Mouse (Mus musculus): Measurements from ENCODE around the gene Dll4. TPM values are rescaled to one million over a fixed set of nuclear protein-coding genes. Genes with fewer than 3 reads are reported as not detected.

The Dll4 gene
- polyA plus RNA-seq (2016; fragmentation: Nextera tagmentation; extraction: Ambion mirVana): 3.5 and 3.8 TPM in 2 replicates

DNA sequence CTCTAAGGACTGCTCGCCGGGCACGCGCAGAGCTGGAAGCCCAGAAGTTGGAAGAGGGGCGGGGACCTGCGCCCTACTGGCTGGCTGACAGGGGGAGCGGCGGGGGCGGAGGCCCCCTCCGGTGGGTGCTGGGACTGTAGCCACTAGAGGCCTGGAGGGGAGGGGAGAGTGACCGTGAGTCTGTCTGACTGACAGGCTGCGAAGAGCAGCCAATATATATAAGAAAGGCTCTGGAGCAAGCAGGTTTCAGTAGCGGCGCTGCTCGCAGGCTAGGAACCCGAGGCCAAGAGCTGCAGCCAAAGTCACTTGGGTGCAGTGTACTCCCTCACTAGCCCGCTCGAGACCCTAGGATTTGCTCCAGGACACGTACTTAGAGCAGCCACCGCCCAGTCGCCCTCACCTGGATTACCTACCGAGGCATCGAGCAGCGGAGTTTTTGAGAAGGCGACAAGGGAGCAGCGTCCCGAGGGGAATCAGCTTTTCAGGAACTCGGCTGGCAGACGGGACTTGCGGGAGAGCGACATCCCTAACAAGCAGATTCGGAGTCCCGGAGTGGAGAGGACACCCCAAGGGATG, at the start of gene Dll4:
Dll4 (plus strand) TSS at position 217 of the 576 bp plus-strand sequence.
- Histone ChIP-seq H3K27ac (0 out of 2 replicates have a peak within 1 kb of the TSS, but pooled peaks have one; percentile 1), H3K27me3 (peaks cover 100% of the 10 kb centered on the region), H3K9ac (peak within 1 kb of the TSS; percentile 18), H3K36me3 (replicated peaks) (no peaks in the 10 kb centered on the region), H3K4me3 (replicated peaks) (peak within 1 kb of the TSS; percentile 45), H3K4me1 (peaks cover 79% of the 10 kb centered on the region), H3K9me3 (no peaks in the 10 kb centered on the region), H3K4me2 (peak within 1 kb of the TSS; percentile 72)
- ATAC-seq (ENCODE audit: low FRiP score): 0 out of 2 replicates have a peak, but pooled peaks have one; percentile 15
- WGBS: under 1% methylated on average over 33 of the region's 33 CpGs

DNA sequence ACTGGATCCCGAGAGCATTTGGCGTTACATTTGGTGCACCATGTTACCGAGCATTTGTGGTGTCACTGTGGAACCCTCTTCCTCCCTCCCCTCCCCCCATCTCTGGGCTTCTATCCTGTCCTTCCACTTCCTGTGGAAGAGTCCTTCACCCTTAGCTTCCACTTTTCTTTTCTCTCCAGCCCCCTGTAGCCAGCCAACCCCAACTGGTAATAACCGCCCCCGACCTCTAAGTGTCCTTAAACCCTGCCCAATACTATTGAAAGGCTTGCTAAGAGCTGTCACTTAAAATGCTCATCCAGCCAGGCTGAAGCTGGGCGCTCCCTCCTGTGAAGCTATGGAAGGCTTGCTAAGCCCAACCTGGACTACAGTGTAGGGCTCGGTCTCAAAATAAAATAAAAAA, 48.7 kb upstream of the Dll4 start:
- Histone ChIP-seq H3K9me3 (no peaks in the 10 kb centered on the region), H3K9ac (no peak overlapping the region), H3K27me3 (peaks cover under 1% of the 10 kb centered on the region; the same call in 1 of the 2 replicates), H3K4me3 (replicated peaks) (no peak overlapping the region), H3K4me1 (no peaks in the 10 kb centered on the region), H3K4me2 (no peak overlapping the region), H3K27ac (no peak overlapping the region), H3K36me3 (replicated peaks) (no peaks in the 10 kb centered on the region)
- 82% methylated on average over 7 of the region's 7 CpGs for WGBS
- no peak for ATAC-seq (ENCODE audit: low FRiP score)

DNA sequence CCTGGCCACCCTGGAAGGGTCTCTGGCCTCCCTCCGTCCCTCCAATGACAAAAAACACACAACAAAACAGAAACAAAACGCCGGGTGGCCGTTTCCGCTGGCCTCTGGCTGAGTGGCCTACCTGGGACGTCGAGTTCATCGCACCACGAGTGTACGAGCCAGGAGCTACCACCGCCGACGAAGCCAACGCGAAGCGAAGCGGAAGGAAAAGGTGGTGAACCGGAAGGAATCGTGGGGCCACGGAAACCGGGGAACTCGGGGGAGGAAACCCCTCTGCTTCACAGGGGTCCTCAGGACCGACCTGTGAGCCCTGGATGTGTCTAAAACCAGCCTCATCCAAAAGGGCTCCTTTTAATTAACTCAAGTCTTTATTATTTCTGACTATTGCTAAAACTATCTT, 47.8 kb upstream of the Dll4 start:
- Histone ChIP-seq H3K4me1 (no peaks in the 10 kb centered on the region), H3K9ac (no peak overlapping the region), H3K4me2 (no peak overlapping the region), H3K9me3 (no peaks in the 10 kb centered on the region), H3K4me3 (replicated peaks) (no peak overlapping the region), H3K27ac (no peak overlapping the region), H3K27me3 (no peaks in the 10 kb centered on the region; the same call in 1 of the 2 replicates), H3K36me3 (replicated peaks) (no peaks in the 10 kb centered on the region)
- no peak for ATAC-seq (ENCODE audit: low FRiP score)
- 88% methylated on average over 23 of the region's 23 CpGs for WGBS

DNA sequence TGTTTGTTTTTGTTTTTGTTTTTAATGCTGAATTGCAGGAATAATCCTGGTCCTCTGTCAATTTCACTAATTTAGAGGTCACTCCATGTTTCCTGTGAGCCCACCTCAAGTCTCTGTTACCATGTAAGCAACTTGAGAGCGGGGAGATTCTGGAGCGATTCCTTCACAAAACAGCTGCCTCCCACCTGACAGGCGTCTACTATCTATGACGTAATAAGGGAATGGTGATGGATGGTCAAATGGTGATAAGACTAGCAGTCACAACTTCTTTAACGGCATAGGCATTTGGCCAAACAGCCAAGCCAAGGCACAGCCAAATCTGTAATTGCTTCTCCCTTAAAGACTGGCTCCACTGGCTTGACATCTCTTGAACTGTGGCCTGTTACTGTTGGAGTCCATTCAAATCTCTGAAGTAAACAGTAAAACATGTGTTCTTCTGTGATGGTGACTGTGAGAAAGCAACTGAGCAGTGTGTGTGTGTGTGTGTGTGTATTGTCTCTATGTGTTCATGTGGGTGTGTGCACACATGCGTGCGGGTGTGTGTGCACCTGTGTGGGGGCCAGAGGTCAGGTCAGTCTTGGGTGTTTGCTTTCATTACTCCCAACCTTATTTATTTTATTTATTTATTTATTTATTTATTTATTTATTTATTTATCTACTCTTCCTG, 43.6 kb upstream of the Dll4 start:
- H3K9me3 ChIP-seq: no peaks in the 10 kb centered on the region
- no peak for ATAC-seq (ENCODE audit: low FRiP score)
- no peak overlapping the region for H3K4me3 ChIP-seq (replicated peaks)
- no peak overlapping the region for H3K9ac ChIP-seq
- H3K27me3 ChIP-seq: no peaks in the 10 kb centered on the region; the same call in 1 of the 2 replicates
- no peaks in the 10 kb centered on the region for H3K4me1 ChIP-seq
- no peaks in the 10 kb centered on the region for H3K36me3 ChIP-seq (replicated peaks)
- H3K4me2 ChIP-seq: no peak overlapping the region
- 91% methylated on average over 7 of the region's 7 CpGs for WGBS
- H3K27ac ChIP-seq: no peak overlapping the region

DNA sequence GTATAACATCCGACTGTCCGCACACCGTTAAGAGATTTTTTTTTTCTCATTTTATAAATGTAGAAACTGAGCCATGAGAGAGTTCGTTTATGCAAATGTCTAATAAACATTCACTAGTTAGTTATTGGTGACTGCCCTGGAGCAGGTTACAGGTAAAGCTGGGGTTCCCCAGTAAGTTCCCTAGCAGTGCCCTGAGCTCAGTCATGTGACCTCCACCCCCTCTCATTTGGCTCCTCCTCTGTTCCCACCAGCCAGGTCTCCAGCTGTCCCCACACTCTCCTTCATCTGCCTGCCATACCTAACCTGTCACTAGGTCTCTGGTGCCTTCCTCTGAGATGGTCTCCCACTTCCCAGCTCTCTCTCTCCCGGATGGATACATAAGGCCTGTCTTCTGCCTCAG, 38.2 kb upstream of the Dll4 start:
- peaks cover 20% of the 10 kb centered on the region for H3K4me1 ChIP-seq
- H3K9me3 ChIP-seq: no peaks in the 10 kb centered on the region
- no peak for ATAC-seq (ENCODE audit: low FRiP score)
- H3K36me3 ChIP-seq (replicated peaks): peaks cover 13% of the 10 kb centered on the region
- 88% methylated on average over 5 of the region's 5 CpGs for WGBS
- no peak overlapping the region; the same call in 1 of the 2 replicates for H3K4me2 ChIP-seq
- H3K27me3 ChIP-seq: peaks cover 5% of the 10 kb centered on the region; the same call in 1 of the 2 replicates
- no peak overlapping the region for H3K9ac ChIP-seq
- H3K4me3 ChIP-seq (replicated peaks): no peak overlapping the region
- H3K27ac ChIP-seq: no peak overlapping the region

DNA sequence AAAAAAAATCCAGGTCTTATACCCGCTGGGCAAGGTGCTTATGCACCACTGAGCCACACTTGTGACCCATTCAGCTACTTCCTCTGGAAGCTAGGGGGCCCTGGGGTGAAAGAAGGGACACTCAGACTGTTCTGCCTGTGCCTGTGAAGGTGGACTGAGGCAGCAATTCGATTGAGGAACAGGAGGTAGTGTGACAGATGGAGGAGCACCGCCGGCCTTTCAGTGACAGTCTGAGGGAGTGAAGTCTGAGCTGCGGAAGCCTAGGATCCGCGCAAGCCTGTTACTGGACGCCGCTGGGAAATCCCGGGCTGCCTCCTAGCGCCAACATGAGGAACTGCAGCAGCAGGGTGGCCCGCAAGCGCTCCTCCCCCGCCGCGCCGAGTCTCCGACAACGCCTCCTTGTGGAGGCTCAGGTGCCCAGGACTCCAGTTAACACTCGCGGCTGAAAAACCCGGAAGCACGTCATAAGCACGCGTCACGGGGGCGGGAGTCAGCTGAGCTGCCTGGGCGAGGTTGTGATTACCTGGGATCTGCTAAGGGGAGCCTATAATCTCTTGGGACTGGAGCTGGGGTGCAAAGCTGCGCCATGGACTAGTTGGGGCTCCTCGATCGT, 37.2 kb upstream of the Dll4 start, which contains the start of gene Vps18:
Vps18 (plus strand) TSS at position 471 of the 613 bp plus-strand sequence.
- peak; percentile 95 for ATAC-seq (ENCODE audit: low FRiP score)
- Histone ChIP-seq H3K27me3 (peaks cover 5% of the 10 kb centered on the region; the same call in 1 of the 2 replicates), H3K27ac (peak within 1 kb of the TSS; percentile 50; the same call in 1 of the 2 replicates), H3K9ac (peak within 1 kb of the TSS; percentile 79), H3K4me1 (peaks cover 20% of the 10 kb centered on the region), H3K4me3 (replicated peaks) (peak within 1 kb of the TSS; percentile 68), H3K9me3 (no peaks in the 10 kb centered on the region), H3K36me3 (replicated peaks) (peaks cover 23% of the 10 kb centered on the region), H3K4me2 (peak within 1 kb of the TSS; percentile 93)
- 1% methylated on average over 31 of the region's 31 CpGs for WGBS

DNA sequence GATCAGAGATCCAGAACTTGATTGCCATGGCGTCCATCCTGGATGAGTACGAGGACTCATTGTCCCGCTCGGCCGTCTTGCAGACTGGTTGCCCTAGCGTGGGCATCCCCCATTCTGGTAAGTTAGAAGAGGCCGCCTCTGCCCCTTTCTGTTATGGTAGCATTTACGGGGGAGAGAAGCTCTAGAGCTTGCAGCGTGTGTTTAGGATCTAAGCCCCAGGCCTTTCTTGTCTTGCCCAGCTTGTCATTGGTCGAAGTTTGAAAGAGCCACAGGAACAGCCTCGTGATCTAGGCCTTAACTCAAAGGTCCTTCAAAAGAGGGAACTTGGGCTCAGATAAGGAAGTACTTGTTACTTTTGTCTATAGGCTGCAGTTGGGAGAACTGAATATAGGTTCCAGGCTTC, 36.6 kb upstream of the Dll4 start:
- Histone ChIP-seq H3K36me3 (replicated peaks) (peaks cover 29% of the 10 kb centered on the region), H3K4me2 (peak overlapping the region; percentile 93), H3K9ac (peak overlapping the region; percentile 79), H3K9me3 (no peaks in the 10 kb centered on the region), H3K4me3 (replicated peaks) (peak overlapping the region; percentile 68), H3K27me3 (peaks cover 5% of the 10 kb centered on the region; the same call in 1 of the 2 replicates), H3K4me1 (peaks cover 20% of the 10 kb centered on the region), H3K27ac (peak overlapping the region; percentile 25; the same call in 1 of the 2 replicates)
- ATAC-seq (ENCODE audit: low FRiP score): peak; percentile 19; the same call in 1 of the 2 replicates
- WGBS: 4% methylated on average over 11 of the region's 11 CpGs

DNA sequence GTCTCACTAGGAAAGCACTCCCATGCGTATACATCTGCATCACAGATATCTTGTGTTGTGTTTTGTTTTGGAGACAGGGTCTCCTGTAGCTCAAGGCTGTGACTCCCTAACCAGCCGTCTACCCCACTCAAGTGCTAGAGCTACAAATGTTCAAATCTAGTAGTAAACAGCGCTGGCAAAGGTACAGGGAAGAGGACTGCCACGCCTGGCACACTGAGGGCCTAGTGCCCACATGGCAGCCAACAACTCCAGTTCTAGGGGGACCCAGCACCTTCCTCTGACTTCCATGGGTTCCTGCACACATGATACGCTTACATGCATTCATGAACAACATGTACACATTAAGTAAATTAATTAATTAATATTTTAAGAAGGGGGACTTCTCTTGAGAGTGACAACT, 33.3 kb upstream of the Dll4 start:
- Histone ChIP-seq H3K9me3 (no peaks in the 10 kb centered on the region), H3K4me3 (replicated peaks) (no peak overlapping the region), H3K4me2 (no peak overlapping the region), H3K36me3 (replicated peaks) (peaks cover 54% of the 10 kb centered on the region), H3K27me3 (peaks cover 5% of the 10 kb centered on the region; the same call in 1 of the 2 replicates), H3K9ac (no peak overlapping the region), H3K27ac (no peak overlapping the region), H3K4me1 (peaks cover 20% of the 10 kb centered on the region)
- WGBS: 91% methylated on average over 5 of the region's 5 CpGs
- ATAC-seq (ENCODE audit: low FRiP score): no peak

DNA sequence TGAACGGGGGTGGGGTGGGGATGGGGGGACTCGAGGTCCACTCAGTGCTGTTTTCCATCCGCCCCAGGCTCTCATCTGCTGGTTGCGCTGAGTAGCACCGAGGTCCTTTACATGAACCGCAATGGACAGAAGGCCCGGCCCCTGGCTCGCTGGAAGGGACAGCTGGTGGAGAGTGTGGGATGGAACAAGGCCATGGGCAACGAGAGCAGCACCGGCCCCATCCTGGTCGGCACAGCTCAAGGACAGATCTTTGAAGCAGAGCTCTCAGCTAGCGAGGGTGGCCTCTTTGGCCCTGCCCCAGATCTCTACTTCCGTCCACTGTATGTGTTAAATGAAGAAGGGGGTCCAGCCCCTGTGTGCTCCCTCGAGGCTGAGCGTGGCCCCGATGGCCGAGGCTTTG, 32.7 kb upstream of the Dll4 start:
- Histone ChIP-seq H3K36me3 (replicated peaks) (peaks cover 60% of the 10 kb centered on the region), H3K4me3 (replicated peaks) (no peak overlapping the region), H3K9ac (no peak overlapping the region), H3K4me1 (peaks cover 19% of the 10 kb centered on the region), H3K9me3 (no peaks in the 10 kb centered on the region), H3K27me3 (no peaks in the 10 kb centered on the region), H3K4me2 (no peak overlapping the region), H3K27ac (no peak overlapping the region)
- ATAC-seq (ENCODE audit: low FRiP score): no peak
- WGBS: 96% methylated on average over 17 of the region's 17 CpGs

DNA sequence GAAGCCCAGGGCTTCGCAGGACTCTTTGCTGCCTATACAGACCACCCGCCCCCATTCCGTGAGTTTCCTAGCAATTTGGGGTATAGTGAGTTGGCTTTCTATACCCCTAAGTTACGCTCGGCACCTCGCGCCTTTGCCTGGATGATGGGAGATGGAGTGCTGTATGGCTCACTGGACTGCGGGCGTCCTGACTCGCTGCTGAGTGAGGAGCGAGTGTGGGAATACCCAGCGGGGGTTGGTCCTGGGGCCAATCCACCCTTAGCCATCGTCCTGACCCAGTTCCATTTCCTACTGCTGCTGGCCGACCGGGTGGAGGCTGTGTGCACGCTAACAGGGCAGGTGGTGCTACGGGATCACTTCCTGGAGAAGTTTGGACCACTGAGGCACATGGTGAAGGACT, 32.3 kb upstream of the Dll4 start:
- H3K27me3 ChIP-seq: no peaks in the 10 kb centered on the region
- peaks cover 15% of the 10 kb centered on the region for H3K4me1 ChIP-seq
- no peaks in the 10 kb centered on the region for H3K9me3 ChIP-seq
- no peak for ATAC-seq (ENCODE audit: low FRiP score)
- H3K9ac ChIP-seq: no peak overlapping the region
- H3K27ac ChIP-seq: no peak overlapping the region
- H3K4me2 ChIP-seq: no peak overlapping the region
- 93% methylated on average over 17 of the region's 17 CpGs for WGBS
- peaks cover 63% of the 10 kb centered on the region for H3K36me3 ChIP-seq (replicated peaks)
- no peak overlapping the region for H3K4me3 ChIP-seq (replicated peaks)

DNA sequence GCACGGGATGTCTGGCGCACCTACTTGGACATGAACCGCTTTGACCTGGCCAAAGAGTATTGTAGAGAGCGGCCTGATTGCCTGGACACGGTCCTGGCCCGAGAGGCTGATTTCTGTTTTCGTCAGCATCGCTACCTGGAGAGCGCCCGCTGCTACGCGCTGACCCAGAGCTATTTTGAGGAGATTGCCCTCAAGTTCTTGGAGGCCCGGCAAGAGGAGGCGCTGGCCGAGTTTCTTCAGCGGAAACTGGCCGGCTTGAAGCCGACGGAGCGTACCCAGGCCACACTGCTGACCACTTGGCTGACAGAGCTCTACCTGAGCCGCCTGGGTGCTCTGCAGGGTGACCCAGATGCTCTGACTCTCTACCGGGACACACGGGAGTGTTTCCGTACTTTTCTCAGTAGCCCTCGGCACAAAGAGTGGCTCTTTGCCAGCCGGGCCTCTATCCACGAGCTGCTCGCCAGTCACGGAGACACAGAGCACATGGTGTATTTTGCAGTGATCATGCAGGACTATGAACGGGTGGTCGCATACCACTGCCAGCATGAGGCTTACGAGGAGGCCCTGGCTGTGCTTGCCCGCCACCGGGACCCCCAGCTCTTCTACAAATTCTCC, 31.7 kb upstream of the Dll4 start:
- Histone ChIP-seq H3K4me1 (peaks cover 14% of the 10 kb centered on the region), H3K27me3 (no peaks in the 10 kb centered on the region), H3K9ac (no peak overlapping the region), H3K9me3 (no peaks in the 10 kb centered on the region), H3K4me3 (replicated peaks) (no peak overlapping the region), H3K36me3 (replicated peaks) (peaks cover 69% of the 10 kb centered on the region), H3K4me2 (no peak overlapping the region), H3K27ac (no peak overlapping the region)
- 94% methylated on average over 34 of the region's 34 CpGs for WGBS
- ATAC-seq (ENCODE audit: low FRiP score): no peak

DNA sequence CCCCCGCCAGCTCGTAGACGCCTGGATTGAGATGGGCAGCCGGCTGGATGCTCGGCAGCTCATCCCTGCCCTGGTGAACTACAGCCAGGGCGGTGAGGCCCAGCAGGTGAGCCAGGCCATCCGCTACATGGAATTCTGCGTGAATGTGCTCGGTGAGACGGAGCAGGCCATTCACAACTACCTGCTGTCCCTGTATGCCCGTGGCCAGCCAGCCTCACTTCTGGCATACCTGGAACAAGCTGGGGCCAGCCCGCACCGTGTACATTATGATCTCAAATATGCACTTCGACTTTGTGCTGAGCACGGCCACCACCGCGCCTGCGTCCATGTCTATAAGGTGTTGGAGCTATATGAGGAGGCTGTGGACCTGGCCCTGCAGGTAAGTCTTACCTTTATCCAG, 31.2 kb upstream of the Dll4 start:
- Histone ChIP-seq H3K36me3 (replicated peaks) (peaks cover 74% of the 10 kb centered on the region), H3K4me1 (peaks cover 9% of the 10 kb centered on the region), H3K9ac (no peak overlapping the region), H3K4me2 (no peak overlapping the region), H3K4me3 (replicated peaks) (no peak overlapping the region), H3K27me3 (no peaks in the 10 kb centered on the region), H3K9me3 (no peaks in the 10 kb centered on the region), H3K27ac (no peak overlapping the region)
- WGBS: 94% methylated on average over 18 of the region's 18 CpGs
- no peak for ATAC-seq (ENCODE audit: low FRiP score)
